Mouse (Mus musculus) C2C12 (cell line): ENCODE data around the gene Psmd13.

Experiments
- CEBPB ChIP-seq: IDR thresholded peaks from one replicate; pipeline ENCODE4 v1.6.1; 2011; ENCODE audit warnings: low read depth, mild to moderate bottlenecking, control low read depth, moderate library complexity
- CTCF ChIP-seq: IDR thresholded peaks from one replicate; pipeline ENCODE4 v1.5.1; 2011; ENCODE audit not compliant: control insufficient read depth, insufficient read depth, insufficient read length
- MYOG ChIP-seq: IDR thresholded peaks from one replicate; pipeline ENCODE4 v1.6.1; 2011; ENCODE audit not compliant: control insufficient read depth, insufficient read length; ENCODE audit errors: extremely low read depth
- USF1 ChIP-seq: IDR thresholded peaks from one replicate; pipeline ENCODE4 v1.6.1; 2011; ENCODE audit warnings: low read depth, mild to moderate bottlenecking, control low read depth, moderate library complexity

GRCm38 (mm10) chr7:140855181-140855580 is 26.6 kb upstream of the Psmd13 start:
- TF ChIP-seq CTCF, result no peak
- TF ChIP-seq USF1, result no peak
- TF ChIP-seq MYOG, result no peak
- TF ChIP-seq CEBPB, result no peak
